Mouse (Mus musculus) heart, embryonic 14.5 days (tissue): ENCODE measurements around the gene Ugt1a2. TPM values are rescaled to one million over a fixed set of nuclear protein-coding genes. Genes with fewer than 3 reads are reported as not detected.
A peak's percentile ranks its signal among the peaks of the same experiment; 100 is the strongest.

ENCODE experiments used
- ATAC-seq: fragments of 200-750 bp; cut with Nextera tagmentation; 2 replicates; pipeline ENCODE4 v1.8.0; 2017; ENCODE audit warnings: low read depth, moderate TSS enrichment; ENCODE audit not compliant: insufficient number of reproducible peaks, insufficient read depth, low FRiP score
- H3K27ac ChIP-seq, 2 experiments: fragments of 200-500 bp in 1 of 2; fragments of 300-500 bp in 1 of 2; sonication (generic) in 1 of 2; replicated peaks in 1 of 2; 2 replicates each; pipeline ENCODE4 v1.5.1; 2012 to 2014; ENCODE audit warnings: low read depth in 2 of 2, low read length in 2 of 2, control low read depth in 1 of 2, mild to moderate bottlenecking in 1 of 2, mixed read lengths in 1 of 2; ENCODE audit not compliant: control insufficient read depth in 1 of 2, insufficient read depth in 1 of 2
- H3K27me3 ChIP-seq: fragments of 300-500 bp; sonication (generic); 2 replicates; pipeline ENCODE4 v1.6.1; 2014; ENCODE audit warnings: mild to moderate bottlenecking, low read length, control low read depth; ENCODE audit not compliant: control insufficient read depth, insufficient read depth
- H3K36me3 ChIP-seq: fragments of 300-500 bp; sonication (generic); 2 replicates; pipeline ENCODE4 v1.6.1; 2014; ENCODE audit warnings: mild to moderate bottlenecking, control low read depth, low read length, mixed read lengths; ENCODE audit not compliant: control insufficient read depth, insufficient read depth
- H3K4me1 ChIP-seq, 2 experiments: fragments of 200-500 bp in 1 of 2; fragments of 300-500 bp in 1 of 2; sonication (generic) in 1 of 2; 2 replicates each; pipeline ENCODE4 v1.6.1; 2012 to 2014; ENCODE audit warnings: low read length in 2 of 2, control low read depth in 1 of 2, mixed read lengths in 1 of 2; ENCODE audit not compliant: control insufficient read depth in 2 of 2, insufficient read depth in 2 of 2
- H3K4me2 ChIP-seq: fragments of 300-500 bp; sonication (generic); 2 replicates; pipeline ENCODE4 v1.6.1; 2014; ENCODE audit warnings: mild to moderate bottlenecking, low read length
- H3K4me3 ChIP-seq, 2 experiments: fragments of 200-500 bp in 1 of 2; fragments of 300-500 bp in 1 of 2; sonication (generic) in 1 of 2; 2 replicates each; pipeline ENCODE4 v1.5.1; 2012 to 2014; ENCODE audit warnings: low read length in 2 of 2, mild to moderate bottlenecking in 2 of 2, control low read depth in 1 of 2, low read depth in 1 of 2, moderate library complexity in 1 of 2; ENCODE audit not compliant: control insufficient read depth in 1 of 2, insufficient read depth in 1 of 2
- H3K9ac ChIP-seq: fragments of 300-500 bp; sonication (generic); 2 replicates; pipeline ENCODE4 v1.6.1; 2014; ENCODE audit warnings: mild to moderate bottlenecking, low read length
- H3K9me3 ChIP-seq: fragments of 300-500 bp; sonication (generic); 2 replicates; pipeline ENCODE4 v1.6.1; 2016; ENCODE audit warnings: low read length, control low read depth; ENCODE audit not compliant: control insufficient read depth
- WGBS: fragments of 180-500 bp; shearing (Covaris S2); extraction: QIAGEN DNeasy Blood & Tissue Kit; methylation state at CpG from one replicate; pipeline ENCODE4 v1.1.7; 2014; 5-methylcytosine and 5-hydroxymethylcytosine counted together
- polyA plus RNA-seq: library from polyadenylated mRNA; unstranded; fragments of >200 nt; fragmentation: Nextera tagmentation; extraction: Ambion mirVana; gene quantifications from 2 replicates; pipeline ENCODE4 v1.2.1, GENCODE M21; 2014

Gene Ugt1a2
- polyA plus RNA-seq, 1 experiment from 2014 or later, result not detected

DNA sequence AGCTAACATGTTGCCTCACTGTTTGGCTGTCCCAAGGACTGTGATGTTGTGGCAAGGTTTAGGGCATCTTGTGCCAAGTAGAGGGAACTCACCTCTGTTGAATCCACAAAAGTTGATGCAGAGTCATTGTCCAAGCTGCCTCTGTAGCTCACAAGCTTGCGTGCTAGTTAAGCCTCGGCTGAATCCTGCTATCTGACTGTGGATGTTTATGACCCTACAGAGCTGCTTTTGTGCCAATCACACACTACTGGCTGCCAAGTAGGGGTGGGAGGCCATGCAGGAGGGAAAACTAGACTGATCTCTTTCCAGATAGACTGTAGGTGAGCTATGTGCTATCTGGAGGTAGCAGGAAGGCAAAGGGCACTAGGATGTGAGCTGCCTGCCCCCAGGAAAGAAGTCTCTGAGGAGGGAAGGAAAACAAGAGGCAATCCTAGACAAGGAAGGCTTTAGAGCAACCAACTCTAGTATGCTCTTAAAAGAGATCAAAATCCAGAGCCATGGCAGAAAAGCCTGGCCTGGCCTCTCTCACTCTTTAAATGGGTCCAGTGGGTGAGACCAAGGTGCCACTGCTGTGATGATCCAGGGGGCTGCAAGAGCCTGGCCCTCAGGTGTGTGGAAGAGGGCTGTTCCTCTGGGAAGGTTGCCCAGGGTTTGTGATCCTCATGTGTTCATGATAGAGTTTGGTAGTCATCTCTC, 13.5 kb downstream of the Ugt1a2 start:
- 0 out of 2 replicates have a peak, but pooled peaks have one; percentile 5 for ATAC-seq
- Histone ChIP-seq H3K4me1 (no peaks in the 10 kb centered on the region), H3K27me3 (no peaks in the 10 kb centered on the region), H3K36me3 (no peaks in the 10 kb centered on the region), H3K4me2 (no peak overlapping the region), H3K9me3 (peaks cover 47% of the 10 kb centered on the region), H3K27ac (no peak overlapping the region), H3K4me3 (no peak overlapping the region), H3K9ac (no peak overlapping the region)
- 67% methylated on average over 2 of the region's 2 CpGs for WGBS

DNA sequence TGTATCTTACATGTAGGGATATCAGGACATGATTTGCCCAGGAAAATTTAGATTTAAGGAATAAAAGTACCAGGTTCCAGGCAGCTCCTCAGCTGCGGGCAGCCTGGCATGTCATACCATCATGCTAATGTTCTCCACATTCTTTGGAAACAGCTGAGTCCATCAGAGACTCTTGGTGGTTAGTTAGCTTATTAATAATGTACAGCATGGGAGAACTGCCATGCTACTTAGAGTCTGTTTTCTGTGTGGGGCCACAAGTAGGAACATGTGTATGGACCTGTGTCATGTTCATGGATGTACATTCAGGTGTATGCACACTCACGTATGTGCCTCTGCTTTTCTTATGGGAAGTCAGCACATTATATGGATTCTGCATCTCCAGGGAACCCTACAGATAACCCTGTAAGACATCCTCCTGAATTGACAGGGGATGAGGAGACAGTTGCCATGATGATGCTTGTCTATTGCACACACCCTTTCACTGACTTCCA, 14.1 kb downstream of the Ugt1a2 start:
- H3K27ac ChIP-seq, result no peak overlapping the region
- H3K4me1 ChIP-seq, result no peaks in the 10 kb centered on the region
- no peak overlapping the region for H3K9ac ChIP-seq
- peaks cover 47% of the 10 kb centered on the region for H3K9me3 ChIP-seq
- H3K27me3 ChIP-seq, result no peaks in the 10 kb centered on the region
- no peak for ATAC-seq
- 70% methylated on average over 2 of the region's 2 CpGs for WGBS
- H3K4me2 ChIP-seq, result no peak overlapping the region
- H3K36me3 ChIP-seq, result no peaks in the 10 kb centered on the region
- no peak overlapping the region for H3K4me3 ChIP-seq

- H3K4me2 ChIP-seq, result no peak overlapping the region
- H3K9me3 ChIP-seq, result peaks cover 47% of the 10 kb centered on the region
- no peak overlapping the region for H3K9ac ChIP-seq
- H3K4me1 ChIP-seq, result no peaks in the 10 kb centered on the region
- no peak overlapping the region for H3K27ac ChIP-seq
- 62% methylated on average over 10 of the region's 10 CpGs for WGBS
- H3K36me3 ChIP-seq, result no peaks in the 10 kb centered on the region
- H3K4me3 ChIP-seq, result no peak overlapping the region
- no peaks in the 10 kb centered on the region for H3K27me3 ChIP-seq
- ATAC-seq, result no peak
Observed at GRCm38 (mm10) chr1:88215466-88216380, 15.3 kb downstream of the Ugt1a2 start.

DNA sequence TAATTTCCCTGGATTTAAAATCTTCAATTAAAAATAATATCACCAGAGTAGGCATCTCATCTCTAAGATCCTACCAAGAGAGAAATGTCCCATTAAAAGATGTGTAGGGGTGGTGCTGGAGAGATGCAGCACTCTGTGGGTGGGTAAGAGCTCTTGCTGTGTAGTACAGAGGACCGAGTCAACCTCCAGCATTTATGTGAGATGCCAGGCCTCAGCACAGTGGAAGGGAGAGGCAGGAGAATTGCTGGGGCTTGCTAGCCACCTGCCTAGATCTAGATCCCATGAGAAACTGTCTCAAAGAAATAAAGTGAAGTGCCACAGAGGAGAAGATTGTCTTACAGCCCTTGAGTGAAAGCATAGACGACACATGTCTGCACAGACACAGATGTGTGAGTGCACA, 16.1 kb downstream of the Ugt1a2 start:
- WGBS, result 53% methylated on average over 2 of the region's 2 CpGs
- Histone ChIP-seq H3K36me3 (no peaks in the 10 kb centered on the region), H3K4me1 (no peaks in the 10 kb centered on the region), H3K4me3 (no peak overlapping the region), H3K4me2 (no peak overlapping the region), H3K9me3 (peaks cover 44% of the 10 kb centered on the region), H3K9ac (no peak overlapping the region), H3K27me3 (no peaks in the 10 kb centered on the region), H3K27ac (no peak overlapping the region)
- no peak for ATAC-seq

- Histone ChIP-seq H3K27ac (no peak overlapping the region), H3K9me3 (peaks cover 40% of the 10 kb centered on the region), H3K4me3 (no peak overlapping the region), H3K27me3 (no peaks in the 10 kb centered on the region), H3K36me3 (no peaks in the 10 kb centered on the region), H3K4me1 (no peaks in the 10 kb centered on the region), H3K4me2 (no peak overlapping the region), H3K9ac (no peak overlapping the region)
- WGBS, result 52% methylated on average over 2 of the region's 2 CpGs
- no peak for ATAC-seq
Observed at GRCm38 (mm10) chr1:88217144-88217543, 16.7 kb downstream of the Ugt1a2 start.

- whole genome bisulfite sequencing, result 34% methylated on average over 3 of the region's 3 CpGs
- H3K27ac ChIP-seq, result no peak overlapping the region
- H3K4me1 ChIP-seq, result no peaks in the 10 kb centered on the region
- H3K27me3 ChIP-seq, result no peaks in the 10 kb centered on the region
- no peak overlapping the region for H3K9ac ChIP-seq
- H3K9me3 ChIP-seq, result peaks cover 37% of the 10 kb centered on the region
- no peak for ATAC-seq
- no peaks in the 10 kb centered on the region for H3K36me3 ChIP-seq
- H3K4me3 ChIP-seq, result no peak overlapping the region
- H3K4me2 ChIP-seq, result no peak overlapping the region
Observed at GRCm38 (mm10) chr1:88217576-88217975, 17.2 kb downstream of the Ugt1a2 start.

DNA sequence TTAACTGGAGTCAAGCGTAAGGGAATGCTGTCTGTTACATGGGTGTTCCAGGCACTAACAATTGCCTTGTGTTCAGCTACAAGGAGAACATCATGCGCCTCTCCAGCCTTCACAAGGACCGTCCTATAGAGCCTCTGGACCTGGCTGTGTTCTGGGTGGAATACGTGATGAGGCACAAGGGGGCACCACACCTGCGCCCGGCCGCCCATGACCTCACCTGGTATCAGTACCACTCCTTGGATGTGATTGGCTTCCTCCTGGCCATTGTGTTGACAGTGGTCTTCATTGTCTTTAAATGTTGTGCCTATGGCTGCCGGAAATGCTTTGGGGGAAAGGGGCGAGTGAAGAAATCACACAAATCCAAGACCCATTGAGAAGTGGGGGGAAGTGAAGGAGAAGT, 17.6 kb downstream of the Ugt1a2 start:
- H3K27ac ChIP-seq, result no peak overlapping the region
- no peak overlapping the region for H3K9ac ChIP-seq
- no peaks in the 10 kb centered on the region for H3K36me3 ChIP-seq
- H3K9me3 ChIP-seq, result peaks cover 33% of the 10 kb centered on the region
- H3K4me2 ChIP-seq, result no peak overlapping the region
- H3K4me1 ChIP-seq, result no peaks in the 10 kb centered on the region
- no peaks in the 10 kb centered on the region for H3K27me3 ChIP-seq
- H3K4me3 ChIP-seq, result no peak overlapping the region
- 67% methylated on average over 9 of the region's 9 CpGs for WGBS
- ATAC-seq, result no peak
